Mouse (Mus musculus) bone marrow macrophage, adult 2 months (primary cell): ENCODE data around the gene Ano10.

Source experiments
- CTCF ChIP-seq: IDR thresholded peaks from 2 replicates; pipeline ENCODE4 v1.5.1; 2012; ENCODE audit warnings: low read depth, mild to moderate bottlenecking, low read length, moderate library complexity
- POLR2A ChIP-seq: IDR thresholded peaks from 2 replicates; pipeline ENCODE4 v1.6.1; 2012; ENCODE audit warnings: mild to moderate bottlenecking, low read depth, low read length, borderline replicate concordance

DNA sequence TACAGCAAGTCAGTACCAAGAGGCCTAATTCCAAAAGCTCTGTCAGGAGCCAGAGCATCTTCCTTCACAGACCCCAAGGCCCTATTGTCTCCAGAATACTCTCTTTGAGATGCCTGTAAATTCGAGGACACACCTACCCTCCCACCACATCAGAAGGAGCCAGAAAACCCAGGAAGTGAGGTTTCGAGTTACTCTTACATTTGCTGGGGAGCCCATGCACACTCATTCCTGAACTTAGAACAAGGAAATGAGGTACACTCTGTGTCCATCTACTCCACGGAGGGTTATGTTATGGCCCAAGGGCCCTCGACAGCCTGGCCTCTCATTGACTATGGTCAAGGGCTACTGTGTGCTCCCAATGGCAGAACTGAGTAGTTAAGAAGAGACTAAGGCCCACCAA, 22.4 kb downstream of the Ano10 start:
- no peak for TF ChIP-seq CTCF
- no peak for TF ChIP-seq POLR2A
